Mouse (Mus musculus): ENCODE measurements around the gene Ncoa3. TPM values are rescaled to one million over a fixed set of nuclear protein-coding genes. Genes with fewer than 3 reads are reported as not detected.

Gene Ncoa3
- total RNA-seq, 2 experiments from 2014 or later, result 12.0 to 17.7 TPM

- ATAC-seq (replicated peaks; ENCODE audit: poor library complexity), result no peak
Observed at GRCm38 (mm10) chr2:166096834-166097233, 104.4 kb downstream of the Ncoa3 start.

GRCm38 (mm10) chr2:166097443-166098291 lies 105.2 kb downstream of the Ncoa3 start:
- peak; percentile 69 for ATAC-seq (replicated peaks; ENCODE audit: poor library complexity)

- no peak for ATAC-seq (replicated peaks; ENCODE audit: poor library complexity)
Observed at GRCm38 (mm10) chr2:166098292-166098933, 106.0 kb downstream of the Ncoa3 start.

- ATAC-seq (replicated peaks; ENCODE audit: poor library complexity), result no peak
Observed at GRCm38 (mm10) chr2:166100309-166101262, 108.2 kb downstream of the Ncoa3 start.

GRCm38 (mm10) chr2:166102893-166103292 lies 110.5 kb downstream of the Ncoa3 start:
- ATAC-seq (replicated peaks; ENCODE audit: poor library complexity), result no peak

- no peak for ATAC-seq (replicated peaks; ENCODE audit: poor library complexity)
Observed at GRCm38 (mm10) chr2:166105911-166106310, 113.5 kb downstream of the Ncoa3 start.

- no peak for ATAC-seq (replicated peaks; ENCODE audit: poor library complexity)
Observed at GRCm38 (mm10) chr2:166106631-166107030, 114.2 kb downstream of the Ncoa3 start.

GRCm38 (mm10) chr2:166107911-166108310 lies 115.5 kb downstream of the Ncoa3 start:
- no peak for ATAC-seq (replicated peaks; ENCODE audit: poor library complexity)

- ATAC-seq (replicated peaks; ENCODE audit: poor library complexity), result peak; percentile 80
Observed at GRCm38 (mm10) chr2:166108326-166108725, 115.9 kb downstream of the Ncoa3 start.

GRCm38 (mm10) chr2:166110764-166111163 lies 118.3 kb downstream of the Ncoa3 start:
- ATAC-seq (replicated peaks; ENCODE audit: poor library complexity), result no peak

GRCm38 (mm10) chr2:166111238-166111637 lies 118.8 kb downstream of the Ncoa3 start:
- ATAC-seq (replicated peaks; ENCODE audit: poor library complexity), result no peak

GRCm38 (mm10) chr2:166111831-166112250 lies 119.4 kb downstream of the Ncoa3 start:
- no peak for ATAC-seq (replicated peaks; ENCODE audit: poor library complexity)

- no peak for ATAC-seq (replicated peaks; ENCODE audit: poor library complexity)
Observed at GRCm38 (mm10) chr2:166112986-166113385, 120.5 kb downstream of the Ncoa3 start.

- peak; percentile 90 for ATAC-seq (replicated peaks; ENCODE audit: poor library complexity)
Observed at GRCm38 (mm10) chr2:166115571-166116277, 123.3 kb downstream of the Ncoa3 start.

- ATAC-seq (replicated peaks; ENCODE audit: poor library complexity), result no peak
Observed at GRCm38 (mm10) chr2:166116278-166116608, 123.8 kb downstream of the Ncoa3 start.

GRCm38 (mm10) chr2:166116704-166117103 lies 124.3 kb downstream of the Ncoa3 start:
- ATAC-seq (replicated peaks; ENCODE audit: poor library complexity), result no peak

- ATAC-seq (replicated peaks; ENCODE audit: poor library complexity), result no peak
Observed at GRCm38 (mm10) chr2:166119992-166120391, 127.6 kb downstream of the Ncoa3 start.

- ATAC-seq (replicated peaks; ENCODE audit: poor library complexity), result no peak
Observed at GRCm38 (mm10) chr2:166121681-166122355, 129.4 kb downstream of the Ncoa3 start.

- no peak for ATAC-seq (replicated peaks; ENCODE audit: poor library complexity)
Observed at GRCm38 (mm10) chr2:166122781-166123180, 130.3 kb downstream of the Ncoa3 start.
